26 mouse cellular contexts compared by ENCODE assay signal in genomic region chr6:52848199-52848598, GRCm38 (mm10).
"Had no signal": no experiment of that assay in that cellular context is flagged by ENCODE, and none has a peak within 500 bp of the region (broad histone marks: within the 10 kb centered on the region; RNA-seq: fewer than 3 reads in every experiment).

No protein-coding gene starts in this region.

- H3K4me2 ChIP-seq: heart, embryonic 12.5 days; hindbrain, embryonic 12.5 days; hindbrain, embryonic 14.5 days; intestine, embryonic 15.5 days; limb, embryonic 12.5 days; liver, embryonic 11.5 days had no signal

- H3K9me3 ChIP-seq: heart, embryonic 10.5 days; heart, embryonic 12.5 days; hindbrain, embryonic 10.5 days; hindbrain, embryonic 12.5 days; intestine, embryonic 15.5 days; limb, embryonic 10.5 days; limb, embryonic 12.5 days had no signal

- H3K27me3 ChIP-seq: heart, embryonic 12.5 days; hindbrain, embryonic 12.5 days; intestine, embryonic 15.5 days; limb, embryonic 12.5 days had no signal

- ATAC-seq: hindbrain, embryonic 16.5 days; inflammation-experienced regulatory T-cells, adult 6 months; intestine, embryonic 15.5 days; intestine, postnatal 0 days had no signal

- H3K36me3 ChIP-seq: heart, embryonic 10.5 days; heart, embryonic 12.5 days; hindbrain, embryonic 10.5 days; hindbrain, embryonic 12.5 days; intestine, embryonic 15.5 days; limb, embryonic 10.5 days; limb, embryonic 12.5 days had no signal

- H3K9ac ChIP-seq: heart, embryonic 12.5 days; hindbrain, embryonic 12.5 days; hindbrain, embryonic 14.5 days; intestine, embryonic 15.5 days; limb, embryonic 12.5 days; liver, embryonic 14.5 days had no signal

- H3K27ac ChIP-seq: heart, adult 2 months; heart, embryonic 10.5 days; hindbrain, embryonic 10.5 days; hindbrain, embryonic 12.5 days; hindbrain, embryonic 14.5 days; intestine, embryonic 15.5 days; layer of hippocampus, adult 2 months; left cerebral cortex, adult 2 months; limb, embryonic 10.5 days; limb, embryonic 12.5 days; liver, embryonic 14.5 days had no signal

- DNase-seq: gastrocnemius, postnatal 14 days; gastrocnemius, postnatal 36 days; heart, adult 11 months; heart, adult 2 months; heart, postnatal 10 days; heart, postnatal 4 days; kidney, adult 8-10 months; kidney, postnatal 10 days; kidney, postnatal 25 days; kidney, postnatal 4 days; liver had no signal

- H3K4me3 ChIP-seq: heart, adult 2 months; heart, embryonic 10.5 days; heart, embryonic 12.5 days; hindbrain, embryonic 10.5 days; hindbrain, embryonic 12.5 days; intestine, embryonic 15.5 days; layer of hippocampus, adult 2 months; left cerebral cortex, adult 2 months; limb, embryonic 10.5 days; limb, embryonic 12.5 days had no signal
